26 mouse cellular contexts compared by ENCODE assay signal in the genomic region with DNA sequence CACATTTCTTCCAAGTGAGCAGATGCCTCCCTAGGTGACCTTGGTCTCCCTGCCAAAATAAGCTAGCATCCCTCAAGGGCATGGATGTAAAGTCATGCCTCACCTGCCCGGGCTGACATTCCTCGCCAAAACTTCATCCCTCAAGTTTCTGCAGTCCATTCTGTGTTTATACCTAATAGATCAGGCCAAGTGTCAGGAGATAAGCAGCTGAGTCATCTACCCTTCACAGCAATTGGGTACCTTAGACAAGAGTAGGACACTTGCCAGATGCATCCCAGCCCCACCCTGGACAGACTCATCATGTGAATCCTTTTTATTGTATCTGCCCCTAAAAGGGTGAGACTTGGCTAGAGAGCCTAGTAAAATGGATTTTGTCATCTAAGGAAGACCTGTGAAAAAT.
"Had no signal": no experiment of that assay in that cellular context is flagged by ENCODE, and none has a peak within 500 bp of the region (broad histone marks: within the 10 kb centered on the region; RNA-seq: fewer than 3 reads in every experiment).

No protein-coding gene starts in this region.

- H3K4me1 ChIP-seq: hindbrain, embryonic 13.5 days; hindbrain, embryonic 15.5 days; liver, embryonic 12.5 days had no signal

- ATAC-seq: hindbrain, postnatal 0 days; intestine, embryonic 16.5 days; liver, embryonic 12.5 days had no signal

- H3K27me3 ChIP-seq: heart, embryonic 13.5 days; heart, embryonic 15.5 days; hindbrain, embryonic 13.5 days; hindbrain, embryonic 15.5 days; kidney, embryonic 15.5 days; limb, embryonic 13.5 days; limb, embryonic 15.5 days; liver, embryonic 12.5 days had no signal

- H3K9me3 ChIP-seq: heart, embryonic 10.5 days; heart, embryonic 13.5 days; heart, embryonic 15.5 days; hindbrain, embryonic 13.5 days; hindbrain, embryonic 15.5 days; kidney, embryonic 15.5 days; limb, embryonic 13.5 days; limb, embryonic 15.5 days; liver, embryonic 12.5 days had no signal

- H3K4me3 ChIP-seq: heart, embryonic 10.5 days; heart, embryonic 13.5 days; heart, embryonic 15.5 days; hindbrain, embryonic 13.5 days; hindbrain, embryonic 15.5 days; kidney, embryonic 15.5 days; limb, embryonic 13.5 days; limb, embryonic 15.5 days; liver, embryonic 12.5 days had no signal

- H3K27ac ChIP-seq: heart, embryonic 10.5 days; heart, embryonic 15.5 days; hindbrain, embryonic 13.5 days; hindbrain, embryonic 15.5 days; hindbrain, postnatal 0 days; kidney, postnatal 0 days; liver, embryonic 12.5 days; liver, embryonic 14.5 days had no signal

- DNase-seq: gastrocnemius, postnatal 14 days; heart, adult 18-20 months; heart, postnatal 14 days; heart, postnatal 36 days; kidney, adult 11 months; kidney, adult 2 months; kidney, adult 9 months; kidney, postnatal 14 days; kidney, postnatal 36 days; layer of hippocampus, adult 9-11 months; layer of hippocampus, postnatal 36 days; left cerebral cortex, postnatal 4 days; lung, adult 18-20 months had no signal

- H3K9ac ChIP-seq: heart, embryonic 13.5 days; heart, embryonic 15.5 days; hindbrain, embryonic 13.5 days; hindbrain, embryonic 15.5 days; kidney, embryonic 15.5 days; limb, embryonic 13.5 days; limb, embryonic 15.5 days; liver, embryonic 12.5 days; liver, embryonic 14.5 days had no signal

- H3K4me2 ChIP-seq: heart, embryonic 13.5 days; heart, embryonic 15.5 days; hindbrain, embryonic 13.5 days; hindbrain, embryonic 15.5 days; kidney, embryonic 15.5 days; limb, embryonic 13.5 days; limb, embryonic 15.5 days; liver, embryonic 12.5 days had no signal

- H3K36me3 ChIP-seq: heart, embryonic 10.5 days; heart, embryonic 13.5 days; heart, embryonic 15.5 days; hindbrain, embryonic 13.5 days; hindbrain, embryonic 15.5 days; kidney, embryonic 15.5 days; limb, embryonic 13.5 days; limb, embryonic 15.5 days; liver, embryonic 12.5 days had no signal
